Mouse (Mus musculus) heart, adult 2 months (tissue): Measurements from ENCODE around the gene Itpr2.

Experiments used
- CTCF ChIP-seq: fragments of 200-600 bp; IDR thresholded peaks from 2 replicates; pipeline ENCODE4 v1.8.1; 2022; ENCODE audit warnings: antibody characterized with exemption, mild to moderate bottlenecking, moderate library complexity
- POLR2A ChIP-seq: fragments of 200-500 bp; IDR thresholded peaks from 2 replicates; pipeline ENCODE4 v1.6.1; 2011; ENCODE audit warnings: mild to moderate bottlenecking, low read depth, low read length, control low read depth; ENCODE audit not compliant: insufficient read depth

DNA sequence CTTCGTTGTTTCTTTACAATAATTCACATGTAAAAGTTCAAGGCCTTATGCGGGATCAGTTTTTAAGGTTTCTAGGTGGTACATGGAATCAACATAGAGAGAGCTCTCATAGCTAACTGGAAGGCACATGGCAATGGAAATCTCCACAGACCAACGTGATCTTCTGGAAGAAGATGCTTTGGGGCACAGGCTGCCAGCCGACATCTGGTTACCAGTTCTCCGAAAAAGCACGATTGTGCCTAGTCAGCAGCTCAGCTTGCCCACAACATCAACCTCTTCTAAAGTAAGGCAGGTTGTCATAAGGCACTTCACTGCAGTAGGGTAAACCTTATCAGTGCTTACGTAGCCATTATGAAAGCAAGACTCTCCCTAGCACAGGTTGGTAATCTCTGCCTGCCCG lies 175.4 kb downstream of the Itpr2 start:
- TF ChIP-seq POLR2A, result no peak
- no peak for TF ChIP-seq CTCF
